Mouse (Mus musculus) embryonic stem cell, embryonic (primary cell): ENCODE measurements around the gene Usp5.

Experiments
- CTCF ChIA-PET, 4 experiments: fragments of 300-600 bp in 2 of 4; fragments of 350-600 bp in 2 of 4; sonication (Branson Sonifier 250); formaldehyde crosslinking; loops; one replicate each; lab custom pipeline; 2022; ENCODE audit warnings: inconsistent platforms in 2 of 4; lab: Charles Lee
- POLR2A ChIA-PET, 4 experiments: fragments of 300-600 bp in 2 of 4; fragments of 350-600 bp in 2 of 4; sonication (Branson Sonifier 250); formaldehyde crosslinking; loops; one replicate each; lab custom pipeline; 2022; ENCODE audit warnings: antibody characterized with exemption in 4 of 4, inconsistent platforms in 1 of 4; lab: Charles Lee

Usp5 gene

DNA sequence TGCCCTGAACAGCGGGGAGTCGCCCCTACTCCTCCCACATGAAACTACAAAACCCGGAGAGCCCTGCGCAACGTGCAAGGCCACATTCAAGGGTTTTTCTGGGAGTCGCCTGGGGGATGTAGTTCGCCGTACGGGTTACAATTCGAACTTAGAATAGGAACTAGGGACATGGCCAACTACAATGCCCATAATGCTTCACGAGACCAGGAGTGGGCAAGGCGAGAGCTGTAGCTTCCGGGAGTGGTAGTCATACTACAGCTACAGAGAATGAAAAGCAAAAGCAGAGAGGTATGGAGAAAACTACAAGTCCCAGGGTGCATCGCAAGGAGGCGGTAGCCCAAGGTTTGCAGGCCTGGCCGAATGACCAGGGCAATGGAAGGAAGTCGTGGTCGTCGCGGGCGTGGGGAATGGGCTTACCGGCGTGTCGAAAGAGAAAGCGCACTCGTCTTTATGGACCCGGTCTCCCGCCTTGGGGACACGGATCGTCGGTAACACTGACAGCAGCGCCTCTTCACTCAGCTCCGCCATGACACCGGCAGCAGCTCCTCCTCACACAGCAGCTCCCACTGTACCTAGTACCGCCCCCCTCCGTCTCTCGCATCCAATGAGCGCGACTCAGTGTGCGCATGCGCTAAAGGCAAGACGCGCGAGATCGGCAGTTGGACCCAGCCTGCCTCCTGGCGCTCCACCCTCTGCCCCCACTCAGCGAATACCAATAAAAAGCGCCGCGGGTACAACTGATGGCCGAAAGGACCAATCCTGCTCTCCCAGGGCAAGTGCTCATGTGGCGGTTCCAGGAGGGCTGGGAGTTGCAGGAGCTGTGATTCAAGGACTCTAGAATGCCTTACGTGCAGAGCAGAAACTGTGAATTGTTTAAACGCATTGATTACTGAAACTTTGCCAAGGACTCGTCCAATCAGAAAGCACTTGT, at the start of gene Usp5, which contains the start of gene Cdca3:
Usp5 (minus strand) TSS at position 617 of the 931 bp plus-strand sequence.
Cdca3 (plus strand) TSS at position 680 of the 931 bp plus-strand sequence.
- POLR2A ChIA-PET = interaction anchor here (0.6 to 28.9 kb wide), 157 partner anchors 8 to 664 kb away, joined by 3 to 601 read pairs (median 5); partner anchors contain the start of genes Grcc10 (in 4 of the 4), Mlf2 (in 4 of the 4), Atn1 (in 3 of the 4) and Gm45234 (in 3 of the 4)
- CTCF ChIA-PET = interaction anchor here (0.5 to 5.0 kb wide), 44 partner anchors 9 to 347 kb away, joined by 3 to 38 read pairs (median 4); partner anchors contain the start of genes Mlf2 (in 4 of the 4), Gnb3 (in 2 of the 4), Acrbp (in 1 of the 4) and Gpr162 (in 1 of the 4)

DNA sequence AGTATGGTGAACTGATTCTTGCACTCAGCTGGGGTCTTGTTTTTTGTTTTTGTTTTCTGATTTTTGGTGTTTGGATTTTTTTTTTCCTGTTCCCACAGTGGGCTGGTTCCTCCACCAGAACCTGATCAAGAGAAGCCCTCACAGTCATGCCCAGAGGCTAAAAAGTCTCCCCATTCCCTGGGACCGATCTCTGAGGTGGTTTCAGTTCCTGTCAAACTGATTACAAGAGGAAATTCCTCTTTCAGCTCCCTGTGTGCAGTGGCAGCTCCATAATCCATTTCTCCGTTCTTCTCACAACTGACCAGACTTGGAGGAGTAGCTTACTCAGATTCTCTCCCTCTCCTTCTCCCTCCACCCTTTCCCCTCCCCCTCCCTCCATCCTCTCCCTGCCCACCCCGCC, 45.1 kb upstream of the Usp5 start:
- CTCF ChIA-PET = interaction anchor here (0.5 to 1.6 kb wide), 9 partner anchors 9 to 56 kb away, joined by 3 to 7 read pairs (median 3); no protein-coding TSS in a partner anchor
- POLR2A ChIA-PET = interaction anchor here in 3 of 4 experiments (0.5 to 2.3 kb wide), 14 partner anchors 11 to 276 kb away, joined by 3 to 9 read pairs (median 4); partner anchors contain the start of genes Gpr162 (in 2 of the 3), Mlf2 (in 2 of the 3), Cd4 (in 1 of the 3) and Ptpn6 (in 1 of the 3)

DNA sequence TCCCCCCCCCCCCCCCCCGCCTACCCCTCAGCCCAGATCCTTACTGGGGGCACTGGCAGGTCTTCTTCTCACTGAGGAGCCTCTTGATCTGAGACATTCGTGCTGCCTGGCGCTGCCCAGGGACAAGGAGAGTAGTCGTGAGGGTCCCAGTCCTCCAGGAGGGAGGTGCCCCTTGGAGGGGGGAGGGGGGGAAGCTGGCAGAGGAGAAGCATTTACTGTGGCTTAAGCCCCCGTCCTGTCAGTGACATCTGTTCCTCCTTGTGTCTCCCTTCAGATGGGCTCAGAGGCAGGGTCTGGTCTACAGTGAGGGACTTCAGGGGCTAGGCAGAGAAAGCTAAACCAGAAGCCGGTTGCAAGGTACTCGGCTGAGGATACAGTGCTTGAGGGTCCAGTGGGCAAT, 37.3 kb upstream of the Usp5 start:
- ChIA-PET POLR2A (interaction anchor here in 3 of 4 experiments (0.5 to 3.2 kb wide), 11 partner anchors 10 to 99 kb away, joined by 3 to 12 read pairs (median 4); partner anchors contain the start of genes Cops7a (in 1 of the 3), Mlf2 (in 1 of the 3) and P3h3 (in 1 of the 3)), CTCF (interaction anchor here in 3 of 4 experiments (0.5 to 1.7 kb wide), 5 partner anchors 10 to 20 kb away, joined by 3 to 6 read pairs (median 5); partner anchors contain the start of gene P3h3 (in 1 of the 3))

DNA sequence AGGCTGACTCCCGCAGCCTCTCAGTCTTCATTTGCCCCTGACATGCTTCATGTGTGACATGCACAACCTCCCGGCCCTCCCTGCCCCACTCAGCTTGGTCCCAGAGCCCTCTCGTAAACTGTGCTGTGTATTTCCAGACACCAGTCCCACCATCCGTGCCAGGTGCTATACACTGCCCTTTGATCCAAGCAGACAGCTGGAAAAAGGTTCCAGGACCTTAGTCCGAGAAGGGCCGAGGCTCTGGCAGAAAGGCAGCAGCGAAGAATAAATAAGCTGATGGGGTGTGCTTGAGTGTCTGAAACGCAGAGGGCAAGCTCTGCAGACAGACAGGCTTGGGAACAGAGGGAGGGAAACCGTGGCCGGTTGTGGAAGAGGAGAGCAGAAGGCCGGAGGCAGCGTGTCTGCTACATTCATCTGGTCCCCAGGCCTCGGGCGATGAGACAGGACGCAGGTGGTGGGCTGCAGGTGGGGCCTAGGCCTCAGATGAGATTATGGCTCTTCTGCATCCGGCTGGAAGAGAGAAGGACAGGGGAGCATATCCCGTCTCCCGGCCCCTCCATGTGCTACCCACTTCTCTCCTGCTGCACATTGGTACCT, 36.6 kb upstream of the Usp5 start:
- CTCF ChIA-PET = interaction anchor here in 3 of 4 experiments (1.0 to 2.7 kb wide), 4 partner anchors 8 to 165 kb away, joined by 3 to 12 read pairs (median 4); partner anchors contain the start of gene Mlf2 (in 1 of the 3)
- POLR2A ChIA-PET = interaction anchor here (0.6 to 3.5 kb wide), 10 partner anchors 9 to 174 kb away, joined by 3 to 21 read pairs (median 3); partner anchors contain the start of genes Cops7a (in 1 of the 4), Mlf2 (in 1 of the 4) and P3h3 (in 1 of the 4)

DNA sequence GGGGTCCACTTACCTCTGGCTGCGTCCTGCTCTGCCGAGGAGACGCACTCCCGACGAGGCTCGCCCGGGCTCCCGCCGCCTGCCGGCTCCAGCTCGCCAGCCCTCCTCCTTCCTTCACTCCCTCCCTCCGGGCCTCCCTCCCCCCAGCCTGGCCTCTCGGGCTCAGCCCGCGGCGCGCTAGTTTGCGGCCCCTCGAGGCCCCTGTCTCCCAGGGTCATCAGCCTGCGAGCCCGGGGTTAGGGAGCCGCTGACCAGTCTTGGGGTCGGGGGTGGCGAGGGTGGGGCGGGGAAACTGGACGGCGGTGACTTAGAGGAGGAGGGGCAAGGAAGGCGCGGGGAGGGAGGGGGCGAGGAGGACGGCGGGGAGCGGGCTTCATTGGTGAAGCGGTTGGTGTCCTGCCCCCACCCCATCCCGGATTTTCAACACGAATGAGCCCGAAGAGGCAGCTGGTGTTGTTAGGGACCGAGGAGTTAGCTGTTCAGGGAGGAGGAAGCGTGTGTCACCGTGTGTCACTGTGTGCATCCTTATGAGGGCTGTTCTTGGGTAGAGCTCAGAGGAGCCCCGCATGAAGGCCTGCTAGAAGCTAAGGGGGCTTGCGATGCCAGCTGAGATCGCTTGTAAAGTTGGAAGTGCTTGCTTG, 34.5 kb upstream of the Usp5 start, which contains the start of gene Gpr162:
Gpr162 (minus strand) TSS at position 326 of the 641 bp plus-strand sequence.
- ChIA-PET POLR2A (interaction anchor here (0.6 to 3.5 kb wide), 20 partner anchors 9 to 204 kb away, joined by 3 to 21 read pairs (median 4); partner anchors contain the start of genes Mlf2 (in 2 of the 4), Cdca3 (in 1 of the 4), Cops7a (in 1 of the 4) and Grcc10 (in 1 of the 4)), CTCF (interaction anchor here (0.9 to 5.6 kb wide), 13 partner anchors 8 to 67 kb away, joined by 3 to 49 read pairs (median 5); partner anchors contain the start of genes Mlf2 (in 3 of the 4) and Cdca3 (in 1 of the 4))

DNA sequence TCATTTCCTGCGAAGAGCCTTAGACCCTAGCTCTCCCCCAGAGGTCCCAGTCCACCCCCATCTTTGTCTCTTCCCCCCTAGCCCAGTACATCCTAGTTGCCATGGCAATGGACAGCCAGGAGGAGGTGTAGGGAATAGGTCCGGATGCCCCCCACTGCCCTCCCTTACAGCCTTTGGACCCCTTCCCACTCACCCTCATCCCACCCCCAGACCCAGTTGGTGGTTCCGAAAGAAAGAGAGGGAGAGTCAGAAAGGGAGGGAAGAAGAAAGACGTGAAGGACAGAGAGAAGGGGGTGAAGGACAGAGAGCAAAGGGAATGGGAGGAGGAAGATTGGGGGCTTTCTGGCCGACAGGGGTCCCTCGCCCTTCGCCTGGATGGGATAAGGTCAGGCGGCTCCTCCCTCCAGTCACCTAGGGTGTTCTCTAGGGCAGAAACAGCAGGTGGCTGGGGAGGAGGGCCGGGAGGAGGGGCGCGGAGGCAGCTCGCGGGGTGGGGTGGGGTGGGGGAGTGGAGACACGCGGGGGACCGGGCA, 33.9 kb upstream of the Usp5 start:
- CTCF ChIA-PET = interaction anchor here (0.7 to 5.6 kb wide), 18 partner anchors 9 to 221 kb away, joined by 3 to 49 read pairs (median 4); partner anchors contain the start of genes Mlf2 (in 4 of the 4), Cdca3 (in 1 of the 4) and Cops7a (in 1 of the 4)

DNA sequence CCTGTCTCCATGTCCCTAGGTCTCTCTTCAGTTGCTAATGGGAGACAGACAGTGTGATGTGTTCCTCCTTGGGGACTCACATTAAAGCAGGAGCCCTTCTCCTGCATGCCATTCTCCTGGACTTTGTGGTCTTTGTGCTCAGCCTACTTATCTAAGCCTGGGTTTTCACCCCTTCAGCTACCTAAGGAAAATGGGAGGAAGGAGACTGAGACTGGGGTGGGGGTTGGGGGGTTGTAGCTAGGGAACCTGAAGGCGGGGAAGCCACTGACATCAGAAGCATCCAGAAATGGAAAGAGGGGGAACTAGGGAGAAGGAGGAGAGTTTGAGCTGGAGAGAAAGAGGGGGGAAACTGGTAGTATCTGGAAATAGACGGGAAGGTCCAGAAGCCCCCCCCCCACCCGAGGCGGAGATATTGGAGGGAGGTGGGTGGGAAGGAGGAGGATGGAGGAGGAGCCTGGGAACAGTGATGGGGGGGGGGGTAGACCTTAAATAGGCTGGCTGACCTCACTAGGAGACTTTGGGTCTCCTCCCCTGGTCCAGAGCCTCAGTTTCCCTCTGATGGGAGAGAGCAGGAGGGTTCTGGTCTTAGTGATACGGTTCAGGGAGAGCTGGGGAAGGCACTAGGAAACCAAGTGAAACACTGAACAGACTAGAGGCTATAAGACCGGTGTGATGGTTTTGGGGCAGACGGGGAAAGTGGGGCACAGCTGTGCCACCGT, 33.3 kb upstream of the Usp5 start:
- POLR2A ChIA-PET = interaction anchor here in 3 of 4 experiments (0.6 to 3.5 kb wide), 26 partner anchors 8 to 1372 kb away, joined by 3 to 26 read pairs (median 4); partner anchors contain the start of genes Mlf2 (in 2 of the 3), Cd4 (in 1 of the 3), Cdca3 (in 1 of the 3) and Cops7a (in 1 of the 3)
- CTCF ChIA-PET = interaction anchor here (0.6 to 5.6 kb wide), 16 partner anchors 10 to 409 kb away, joined by 3 to 49 read pairs (median 4); partner anchors contain the start of genes Mlf2 (in 4 of the 4) and Cops7a (in 1 of the 4)

More for the DNA sequence above, 33.9 kb upstream of the Usp5 start:
- POLR2A ChIA-PET = interaction anchor here (0.6 to 3.5 kb wide), 31 partner anchors 8 to 523 kb away, joined by 3 to 21 read pairs (median 3); partner anchors contain the start of genes Cdca3 (in 2 of the 4), Mlf2 (in 2 of the 4), Usp5 (in 2 of the 4) and Cops7a (in 1 of the 4)

DNA sequence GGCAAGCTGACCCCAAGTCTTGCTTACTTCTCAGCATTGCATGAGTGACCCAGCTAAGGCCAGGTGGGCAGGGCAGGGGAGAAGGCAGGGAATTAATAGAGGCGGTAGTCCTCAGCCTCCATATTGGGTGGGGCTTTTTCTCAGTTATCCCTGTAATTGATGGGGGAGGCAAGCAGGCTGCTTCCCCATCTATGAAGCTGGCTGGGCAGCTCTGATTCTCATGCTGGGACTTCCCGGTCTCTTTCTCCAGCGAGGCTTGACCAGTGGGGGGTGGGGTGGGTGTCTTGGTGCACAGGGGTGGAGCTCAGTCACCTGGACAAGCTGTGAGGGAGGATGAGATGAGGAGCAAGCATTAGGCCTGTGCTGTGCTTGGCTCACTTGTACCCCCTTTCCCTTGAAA, 32.5 kb upstream of the Usp5 start:
- ChIA-PET CTCF (interaction anchor here in 3 of 4 experiments (0.7 to 5.6 kb wide), 7 partner anchors 15 to 146 kb away, joined by 3 to 49 read pairs (median 4); partner anchors contain the start of gene Mlf2 (in 2 of the 3)), POLR2A (interaction anchor here (0.5 to 3.3 kb wide), 19 partner anchors 9 to 300 kb away, joined by 3 to 31 read pairs (median 4); partner anchors contain the start of genes Cd4 (in 1 of the 4), Cdca3 (in 1 of the 4), Cops7a (in 1 of the 4) and Grcc10 (in 1 of the 4))

DNA sequence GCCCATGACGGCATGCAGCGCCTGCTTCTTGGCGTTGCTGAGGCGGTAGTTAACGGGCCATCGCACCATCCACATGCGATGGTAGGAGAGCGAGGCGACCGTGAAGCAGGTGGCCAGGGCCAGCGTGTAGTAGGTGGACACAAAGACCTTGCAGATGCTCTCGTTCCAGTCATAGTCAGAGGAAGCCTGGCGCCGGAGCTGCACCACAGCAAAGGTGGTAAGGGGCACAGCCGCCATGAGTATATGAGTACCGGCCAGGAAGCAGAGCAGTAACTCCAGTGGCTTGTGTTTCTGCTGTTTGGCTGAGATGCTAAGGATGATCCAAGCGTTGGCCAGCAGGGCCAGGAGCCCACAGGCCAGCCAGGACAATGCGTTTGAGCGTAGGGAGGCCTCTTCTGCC, 32.0 kb upstream of the Usp5 start:
- ChIA-PET POLR2A (interaction anchor here (0.7 to 3.3 kb wide), 16 partner anchors 10 to 301 kb away, joined by 3 to 31 read pairs (median 7); partner anchors contain the start of genes Mlf2 (in 3 of the 4), Cd4 (in 1 of the 4), Cdca3 (in 1 of the 4) and Grcc10 (in 1 of the 4)), CTCF (interaction anchor here in 2 of 4 experiments (0.7 to 5.6 kb wide), 5 partner anchors 14 to 69 kb away, joined by 3 to 49 read pairs (median 9); partner anchors contain the start of gene Mlf2 (in 1 of the 2))

DNA sequence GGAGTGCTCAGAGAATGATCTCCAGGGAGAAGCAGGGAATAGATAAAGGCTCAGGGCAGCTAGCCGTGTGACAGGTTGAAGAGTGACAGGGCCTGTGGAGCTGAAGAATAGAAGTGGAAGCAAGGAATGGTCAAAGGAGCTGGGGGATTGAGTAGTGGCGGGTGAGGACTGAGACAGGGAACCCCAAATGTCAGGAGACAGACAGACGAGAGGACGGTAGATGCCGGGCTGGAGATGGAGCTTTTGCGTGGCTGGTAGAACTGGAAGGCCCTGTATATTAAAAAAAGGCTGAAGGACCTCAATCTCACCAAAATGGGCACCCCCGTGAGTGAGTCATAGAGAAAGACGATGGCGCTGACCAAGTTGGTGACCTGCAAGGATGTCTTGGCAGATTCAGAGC, 31.2 kb upstream of the Usp5 start:
- ChIA-PET CTCF (interaction anchor here (0.6 to 5.6 kb wide), 50 partner anchors 10 to 230 kb away, joined by 3 to 49 read pairs (median 5); partner anchors contain the start of genes Mlf2 (in 4 of the 4), Cops7a (in 2 of the 4), Cdca3 (in 1 of the 4) and Lpar5 (in 1 of the 4)), POLR2A (interaction anchor here in 3 of 4 experiments (0.6 to 3.3 kb wide), 31 partner anchors 10 to 618 kb away, joined by 3 to 31 read pairs (median 5); partner anchors contain the start of genes Mlf2 (in 3 of the 3), Cdca3 (in 2 of the 3), Usp5 (in 2 of the 3) and Cops7a (in 1 of the 3))

DNA sequence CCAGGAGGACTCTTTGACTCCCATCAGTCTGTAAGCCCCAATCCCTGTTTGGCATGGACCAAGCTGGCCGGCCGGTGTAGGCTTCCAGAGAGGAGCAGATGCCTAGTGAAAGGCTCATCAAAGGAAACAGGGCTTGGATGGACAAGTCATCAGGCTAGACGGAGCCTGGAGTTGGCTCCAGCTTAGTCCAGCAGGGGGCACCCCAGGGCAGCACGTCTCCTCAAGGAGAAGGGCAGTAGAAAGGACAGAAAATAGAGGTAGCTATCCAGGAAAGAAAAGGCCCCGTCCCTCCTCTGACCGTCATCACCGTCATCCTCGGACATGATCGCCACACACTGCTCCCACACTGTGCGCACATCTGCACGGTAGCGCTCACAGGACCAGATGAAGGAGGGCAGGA, 30.4 kb upstream of the Usp5 start:
- POLR2A ChIA-PET = interaction anchor here in 3 of 4 experiments (0.5 to 3.3 kb wide), 46 partner anchors 9 to 619 kb away, joined by 3 to 31 read pairs (median 4); partner anchors contain the start of genes Cdca3 (in 3 of the 3), Mlf2 (in 3 of the 3), Cops7a (in 2 of the 3) and Usp5 (in 2 of the 3)
- CTCF ChIA-PET = interaction anchor here (0.6 to 5.6 kb wide), 89 partner anchors 9 to 415 kb away, joined by 3 to 49 read pairs (median 4); partner anchors contain the start of genes Mlf2 (in 4 of the 4), Cdca3 (in 2 of the 4), Cops7a (in 2 of the 4) and Lpar5 (in 1 of the 4)

DNA sequence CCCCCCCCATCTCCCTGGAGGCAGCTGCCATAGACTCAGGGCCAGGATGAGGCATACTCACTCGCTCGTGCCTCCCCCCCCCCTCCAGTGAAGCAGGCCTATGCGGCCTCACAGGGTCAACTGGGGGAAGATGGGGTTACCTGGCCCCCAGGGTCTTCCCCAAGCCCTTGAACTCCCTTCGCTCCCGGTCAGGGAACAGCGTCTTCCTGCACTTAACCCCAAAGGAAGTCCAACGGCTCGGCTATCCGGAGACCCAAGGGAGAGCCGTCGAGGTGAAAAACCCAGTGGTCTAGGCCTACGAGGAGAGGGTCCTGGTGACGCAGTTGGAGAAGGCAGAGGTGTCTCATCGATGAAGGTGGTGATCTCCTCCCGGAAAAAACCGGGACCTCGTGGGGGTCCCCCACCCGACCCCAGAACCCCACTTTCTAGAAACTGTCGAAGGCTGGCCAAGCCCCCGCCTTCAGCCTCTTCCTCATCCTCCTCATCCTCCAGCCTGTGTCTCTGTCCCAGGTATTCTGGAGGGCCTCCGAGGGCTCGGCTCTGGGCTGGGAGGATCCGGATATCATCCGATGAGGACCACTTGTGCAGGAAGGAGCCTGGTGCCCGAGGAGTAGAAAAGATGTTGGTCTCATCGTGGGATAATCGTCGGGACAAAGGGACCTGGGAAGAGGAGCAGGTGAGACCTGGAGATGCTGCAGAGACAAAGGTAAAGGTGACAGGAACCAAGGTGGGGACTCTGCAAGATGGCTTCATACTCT, 29.5 kb upstream of the Usp5 start:
- ChIA-PET CTCF (interaction anchor here in 3 of 4 experiments (0.9 to 5.6 kb wide), 8 partner anchors 8 to 223 kb away, joined by 3 to 49 read pairs (median 12); partner anchors contain the start of gene Cdca3 (in 1 of the 3)), POLR2A (interaction anchor here in 3 of 4 experiments (0.7 to 3.3 kb wide), 11 partner anchors 8 to 120 kb away, joined by 3 to 31 read pairs (median 9); partner anchors contain the start of genes Cdca3 (in 1 of the 3), Grcc10 (in 1 of the 3), Mlf2 (in 1 of the 3) and Usp5 (in 1 of the 3))
